Mouse (Mus musculus): ENCODE results near the gene Ccdc187.
A peak's percentile ranks its signal among the peaks of the same experiment; 100 is the strongest.

Ccdc187 gene

DNA sequence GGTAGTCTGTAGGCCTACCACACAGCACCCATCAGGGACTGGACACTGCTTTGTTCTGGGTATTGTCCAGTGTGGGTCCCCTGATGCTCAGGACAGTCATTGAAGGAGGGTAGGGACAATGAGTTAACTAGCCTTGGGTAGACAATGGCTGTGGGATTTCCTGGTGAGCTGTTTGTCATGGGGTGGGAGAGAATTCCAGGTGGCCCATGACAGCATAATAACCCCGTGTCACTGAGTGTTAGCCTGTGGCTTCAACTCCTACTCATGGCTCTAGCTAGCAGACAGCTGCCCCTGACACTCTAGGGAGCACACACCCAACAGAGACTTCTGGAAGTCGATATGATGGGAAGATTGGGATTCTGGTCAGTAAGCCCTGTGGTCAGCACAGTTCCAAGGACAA, at the start of gene Ccdc187:
Gene Ccdc187, minus strand, starts transcription at position 101 of the 400 bp plus-strand sequence.
- DNase-seq, result no peak

GRCm38 (mm10) chr2:26342609-26343490, 48.5 kb upstream of the Ccdc187 start:
- DNase-seq, result peak; percentile 64

- DNase-seq, result peak; percentile 46
Observed at GRCm38 (mm10) chr2:26342044-26342443, 47.7 kb upstream of the Ccdc187 start.

GRCm38 (mm10) chr2:26341510-26341981, 47.2 kb upstream of the Ccdc187 start:
- no peak for DNase-seq

DNA sequence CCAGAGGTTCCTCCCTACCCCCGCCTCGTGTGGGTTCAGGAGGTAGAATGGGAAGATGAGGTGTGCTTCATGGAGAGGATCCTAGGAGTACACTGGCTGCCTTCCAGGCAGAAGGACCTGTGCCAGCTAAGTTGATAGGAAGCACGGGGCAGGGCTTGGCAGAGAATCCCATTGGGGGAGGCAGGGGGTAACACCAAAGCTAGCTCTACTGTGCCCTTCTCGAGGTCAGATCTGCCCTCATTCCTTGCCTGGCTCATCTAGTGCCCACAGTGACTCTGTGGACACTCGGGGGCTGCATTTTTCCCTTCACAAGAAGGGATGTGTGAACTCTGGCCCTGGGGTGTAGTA, 44.8 kb upstream of the Ccdc187 start:
- DNase-seq, result no peak

DNA sequence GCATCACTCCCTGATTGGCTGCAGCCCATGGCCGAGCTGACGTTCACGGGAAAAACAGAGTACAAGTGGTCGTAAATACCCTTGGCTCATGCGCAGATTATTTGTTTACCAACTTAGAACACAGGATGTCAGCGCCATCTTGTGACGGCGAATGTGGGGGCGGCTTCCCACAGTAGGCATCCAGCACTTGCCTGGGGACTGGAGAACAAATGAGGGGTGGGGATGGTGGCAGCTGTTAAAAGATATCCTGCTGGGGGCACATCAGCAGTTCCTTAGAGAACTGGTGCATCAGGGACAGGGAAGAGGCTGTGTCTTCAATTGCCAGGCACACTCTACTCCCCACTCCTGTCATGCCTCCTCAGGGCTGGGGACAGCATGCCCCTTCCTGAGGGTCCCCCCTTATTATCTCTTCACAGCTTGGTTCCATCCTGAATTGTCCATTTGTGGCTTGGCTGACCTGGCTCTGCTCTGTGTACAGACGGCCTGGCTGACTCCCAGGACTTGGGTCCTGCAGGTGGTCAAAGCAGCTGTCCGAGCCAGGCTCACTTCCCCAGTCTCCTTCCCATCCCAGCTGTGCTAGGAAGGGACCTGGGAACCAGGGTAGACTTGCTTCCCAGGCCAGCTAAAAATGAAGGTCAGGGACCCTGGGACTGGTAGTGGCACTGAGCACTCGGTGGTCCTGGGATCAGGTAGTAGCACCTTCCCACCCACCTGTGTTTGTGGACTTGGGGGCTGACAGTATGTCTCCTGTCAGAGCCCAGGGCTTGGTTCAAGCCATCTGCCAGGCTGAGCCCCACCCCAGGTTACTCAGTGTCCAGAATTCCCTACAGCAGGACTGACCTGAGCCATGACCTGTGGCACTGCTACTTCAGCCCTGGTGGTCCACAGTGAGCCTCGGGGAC, 44.2 kb upstream of the Ccdc187 start:
- no peak for DNase-seq

DNA sequence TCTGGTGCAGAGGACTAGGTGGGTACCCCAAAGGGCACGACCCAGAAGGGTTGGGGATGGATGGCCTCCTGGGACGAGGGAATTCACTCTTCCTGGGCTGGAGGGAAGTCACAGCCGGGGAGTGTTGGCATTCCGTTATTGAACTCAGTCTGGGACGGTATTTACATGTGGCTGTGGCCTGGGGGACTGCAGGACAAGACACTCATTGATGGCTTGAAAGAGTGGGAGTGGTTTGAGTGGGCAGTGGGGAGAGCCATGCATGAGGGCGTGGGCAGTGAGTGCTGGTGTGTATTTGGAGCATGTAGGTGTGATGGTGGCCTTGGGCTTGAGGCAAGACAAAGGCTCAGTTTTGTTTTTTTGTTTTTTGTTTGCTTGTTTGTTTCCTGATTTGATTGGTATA, 36.3 kb upstream of the Ccdc187 start:
- DNase-seq, result no peak

DNA sequence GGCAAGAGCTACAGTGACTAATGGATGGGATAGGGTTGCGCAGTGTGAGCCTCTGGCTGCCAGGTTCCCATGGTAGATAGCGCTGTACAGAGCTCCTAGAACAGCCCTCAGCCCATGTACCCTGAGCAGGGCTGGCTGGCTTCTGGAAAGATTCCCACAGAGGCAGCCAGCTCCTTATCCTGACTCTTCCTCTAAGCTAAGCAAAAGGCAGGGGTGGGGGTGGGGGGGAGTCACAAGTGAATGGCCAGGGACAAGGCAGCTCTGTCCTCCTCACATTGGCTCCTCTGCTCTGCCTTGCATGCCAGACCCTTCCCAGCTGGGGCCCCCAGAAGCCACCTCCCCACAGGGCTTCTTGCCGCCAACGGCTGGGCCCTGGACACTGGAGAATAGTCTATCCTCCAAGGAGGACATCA, 35.7 kb upstream of the Ccdc187 start:
- DNase-seq, result no peak

GRCm38 (mm10) chr2:26329402-26329801, 35.0 kb upstream of the Ccdc187 start:
- no peak for DNase-seq

DNA sequence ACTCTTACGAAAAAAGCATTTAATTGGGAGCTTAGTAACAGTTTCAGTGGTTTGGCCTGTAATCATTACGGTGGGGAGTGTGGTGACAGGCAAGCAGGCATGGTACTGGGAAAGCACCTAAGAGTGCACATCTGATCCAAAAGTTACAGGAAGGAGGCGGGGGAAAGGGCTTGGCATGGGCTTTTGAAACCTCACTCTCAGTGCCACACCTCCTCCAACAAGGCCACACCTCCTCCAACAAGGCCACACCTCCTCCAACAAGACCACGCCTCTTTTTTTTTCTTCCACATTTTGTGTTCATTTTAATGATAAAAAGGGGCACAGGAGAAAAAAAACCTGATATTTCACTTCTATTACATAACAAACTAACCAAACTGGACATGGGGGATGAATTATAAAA, 33.5 kb upstream of the Ccdc187 start:
- DNase-seq, result no peak

DNA sequence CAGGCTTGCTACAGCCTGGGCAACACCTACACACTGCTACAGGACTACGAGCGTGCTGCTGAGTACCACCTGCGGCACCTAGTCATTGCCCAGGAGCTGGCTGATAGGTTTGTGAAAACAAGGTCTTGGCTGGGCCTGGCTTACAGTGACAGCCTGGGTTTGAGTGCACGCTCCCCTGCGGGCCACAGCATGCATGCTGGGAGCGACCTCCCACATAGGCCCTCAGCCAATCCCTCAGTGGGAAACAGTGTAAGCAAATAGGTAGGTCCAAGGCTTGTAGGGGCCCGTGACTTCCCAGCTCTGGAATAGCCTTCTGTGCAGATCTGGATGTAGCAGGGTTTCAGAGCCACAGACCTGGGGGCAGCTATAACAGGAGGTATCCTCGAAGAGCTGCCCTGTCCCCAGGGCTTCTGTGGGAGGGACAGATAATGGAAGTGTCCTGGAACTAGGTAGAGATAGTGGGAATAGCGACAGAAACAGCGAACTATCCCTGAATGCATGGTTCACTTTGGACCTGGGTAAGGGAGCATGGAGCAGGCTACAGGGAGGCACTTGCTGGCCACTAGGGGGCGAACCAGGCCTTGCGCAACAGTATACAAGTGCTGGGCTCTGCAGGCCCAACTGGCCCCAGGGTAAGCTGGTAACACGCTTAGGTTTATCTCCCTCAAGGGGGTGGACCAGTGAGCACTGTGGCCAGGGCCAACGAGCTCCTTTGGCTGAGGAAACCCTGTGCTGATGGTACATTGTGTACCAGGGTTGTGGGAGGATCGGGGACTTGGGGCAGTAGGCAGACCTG, 31.2 kb upstream of the Ccdc187 start:
- no peak for DNase-seq

GRCm38 (mm10) chr2:26324917-26325316, 30.6 kb upstream of the Ccdc187 start:
- DNase-seq, result no peak

DNA sequence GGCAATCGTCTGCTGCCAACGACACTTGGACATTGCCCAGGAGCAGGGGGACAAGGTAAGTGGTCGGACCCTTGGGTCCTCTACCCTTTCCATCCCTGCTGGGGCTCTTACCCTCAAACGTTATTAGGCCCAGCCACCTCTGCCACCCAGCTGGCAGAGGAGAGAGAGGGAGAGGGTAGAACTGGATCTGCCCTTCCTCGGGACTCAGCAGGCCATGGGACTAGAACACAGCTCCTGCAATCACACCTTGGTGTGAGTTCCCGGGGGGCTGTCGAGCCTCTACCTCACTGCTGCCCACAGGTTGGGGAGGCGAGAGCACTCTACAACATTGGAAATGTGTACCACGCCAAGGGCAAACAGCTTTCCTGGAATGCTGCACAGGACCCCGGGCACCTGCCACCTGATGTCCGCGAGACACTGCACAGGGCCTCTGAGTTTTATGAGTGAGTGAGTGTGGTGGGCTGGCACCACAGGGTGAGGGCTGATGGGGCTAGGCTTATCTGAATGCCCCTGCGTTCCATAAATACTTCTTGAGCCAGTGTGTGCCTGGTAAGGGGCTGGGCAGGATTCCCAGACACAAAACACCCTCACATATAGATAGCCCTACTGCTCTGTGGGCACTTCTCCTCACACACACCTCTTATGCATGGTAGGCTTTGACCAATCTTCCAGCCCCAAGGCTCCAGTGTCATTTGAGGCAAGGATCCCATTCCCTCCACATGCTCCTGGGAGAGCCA, 29.4 kb upstream of the Ccdc187 start:
- no peak for DNase-seq

DNA sequence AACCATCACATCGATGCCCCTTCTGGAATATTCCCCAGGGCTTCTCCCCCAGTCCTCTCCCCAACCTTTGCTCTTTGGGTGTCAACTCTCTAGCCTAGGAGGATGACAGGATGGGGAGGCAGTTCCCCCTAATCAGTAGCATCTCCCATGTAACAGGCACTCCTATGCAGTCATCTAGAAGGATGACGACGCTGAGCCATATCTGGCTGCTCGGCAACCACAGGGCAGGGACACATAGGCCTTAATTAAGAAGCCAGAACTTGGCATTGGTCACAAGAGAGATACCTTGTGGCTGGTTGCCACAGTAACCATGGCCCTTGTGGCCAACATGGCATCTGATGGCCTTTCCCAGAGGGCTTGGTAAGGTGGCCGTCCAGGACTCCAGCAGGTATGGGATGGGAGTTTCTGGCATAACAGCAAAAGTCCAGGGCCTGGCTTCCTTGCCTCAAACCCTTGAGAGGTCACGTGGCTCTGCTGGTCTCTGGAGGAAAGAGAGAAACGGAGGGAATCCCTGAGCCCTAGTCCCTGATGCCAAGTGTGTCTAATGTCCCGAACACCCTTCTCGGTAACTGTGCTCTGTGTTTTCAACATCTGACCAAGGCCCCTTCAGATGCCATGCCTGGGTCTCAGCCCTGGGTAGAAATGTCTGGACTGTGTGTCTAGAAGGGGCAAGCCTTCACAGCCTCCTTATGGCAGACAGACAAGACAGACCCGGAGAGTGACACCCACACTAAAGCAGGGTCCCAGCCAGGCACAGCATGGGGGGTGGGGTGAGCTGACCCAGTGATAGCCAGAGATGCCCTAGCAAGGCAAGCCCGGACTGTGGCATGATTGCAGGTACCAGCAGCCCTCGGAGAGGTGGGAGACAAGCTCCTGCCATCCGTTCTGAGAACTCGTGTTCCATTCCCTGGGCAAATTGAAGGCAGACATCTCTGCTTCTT, 26.2 kb upstream of the Ccdc187 start:
- no peak for DNase-seq

- DNase-seq, result no peak
Observed at GRCm38 (mm10) chr2:26319519-26320244, 25.3 kb upstream of the Ccdc187 start.

DNA sequence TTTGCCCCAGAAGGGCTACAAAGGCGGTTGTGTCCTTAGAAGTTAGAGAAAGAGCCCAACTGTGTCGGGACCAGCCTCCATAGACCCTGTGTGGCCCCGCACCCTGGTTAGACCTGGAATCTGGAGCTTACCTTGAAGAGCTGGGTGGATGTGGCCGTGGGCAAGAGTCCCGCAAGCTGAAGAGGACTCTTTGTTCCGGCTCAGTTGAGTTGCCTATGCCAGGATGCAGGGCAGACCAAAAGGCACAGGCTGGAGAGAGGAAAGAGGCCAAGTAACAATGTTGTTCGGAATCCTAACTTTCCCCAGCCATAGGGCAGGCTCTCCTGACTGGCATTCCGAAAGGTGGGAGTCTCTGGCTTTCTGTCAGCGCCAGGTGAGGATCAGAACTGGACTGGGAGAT, 24.8 kb upstream of the Ccdc187 start:
- no peak for DNase-seq

- no peak for DNase-seq
Observed at GRCm38 (mm10) chr2:26317991-26318672, 23.8 kb upstream of the Ccdc187 start.

DNA sequence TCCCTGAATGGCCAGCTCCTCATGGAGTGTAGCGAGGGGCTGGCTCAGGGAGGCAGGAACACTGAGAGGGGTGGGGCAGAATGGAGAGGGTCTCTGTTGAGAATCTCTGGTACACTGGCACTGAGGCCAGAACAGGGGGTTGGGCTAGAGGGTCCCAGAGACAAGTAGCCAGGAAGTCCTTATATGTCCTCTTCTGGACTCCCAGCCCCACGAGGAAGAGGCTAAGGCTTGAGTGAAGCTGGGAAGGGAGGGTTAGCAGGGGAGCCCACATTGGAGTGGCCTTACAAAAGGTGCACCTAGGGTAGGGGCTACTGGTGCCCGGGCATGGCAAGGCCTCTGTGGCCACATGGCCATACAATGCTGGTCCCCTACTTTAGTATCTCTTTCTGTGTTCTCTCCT, 23.0 kb upstream of the Ccdc187 start:
- no peak for DNase-seq

GRCm38 (mm10) chr2:26316576-26317246, 22.4 kb upstream of the Ccdc187 start:
- DNase-seq, result no peak
